Mouse (Mus musculus) embryonic facial prominence, embryonic 11.5 days (tissue): ENCODE measurements around the gene Hist1h1b. TPM values are rescaled to one million over a fixed set of nuclear protein-coding genes. Genes with fewer than 3 reads are reported as not detected.
"Not testable (repeated sequence)": the region's sequence is repeated elsewhere in the genome, so short reads cannot be mapped to it uniquely, and the experiment has no call there.

Experiments used
- ATAC-seq: fragments of 200-750 bp; cut with Nextera tagmentation; replicated peaks from 2 replicates; pipeline ENCODE4 v1.8.0; 2017; ENCODE audit warnings: low read depth; ENCODE audit not compliant: insufficient number of reproducible peaks, low FRiP score, low TSS enrichment
- DNase-seq: peaks from one replicate; pipeline ENCODE4 v3.0.0-alpha.2; 2015; ENCODE audit warnings: low spot score
- H3K27ac ChIP-seq: fragments of 300-500 bp; sonication (generic); replicated peaks from 2 replicates; pipeline ENCODE4 v1.5.1; 2014; ENCODE audit warnings: mild to moderate bottlenecking, low read depth, low read length, control low read depth
- H3K27me3 ChIP-seq: fragments of 300-500 bp; sonication (generic); 2 replicates; pipeline ENCODE4 v1.6.1; 2014; ENCODE audit warnings: mild to moderate bottlenecking, low read length, moderate library complexity, mixed read lengths; ENCODE audit not compliant: control insufficient read depth, insufficient read depth
- H3K36me3 ChIP-seq: fragments of 300-500 bp; sonication (generic); replicated peaks from 2 replicates; pipeline ENCODE4 v1.6.1; 2014; ENCODE audit warnings: low read depth, mild to moderate bottlenecking, low read length, moderate library complexity, mixed read lengths; ENCODE audit not compliant: control insufficient read depth, insufficient read depth
- H3K4me1 ChIP-seq: fragments of 300-500 bp; sonication (generic); 2 replicates; pipeline ENCODE4 v1.6.1; 2014; ENCODE audit warnings: low read length, mixed read lengths; ENCODE audit not compliant: control insufficient read depth, insufficient read depth
- H3K4me2 ChIP-seq: fragments of 300-500 bp; sonication (generic); 2 replicates; pipeline ENCODE4 v1.6.1; 2014; ENCODE audit warnings: low read depth, mild to moderate bottlenecking, control low read depth, low read length, moderate library complexity
- H3K4me3 ChIP-seq: fragments of 300-500 bp; sonication (generic); 2 replicates; pipeline ENCODE4 v1.5.1; 2014; ENCODE audit warnings: low read depth, low read length, control low read depth
- H3K9ac ChIP-seq: fragments of 300-500 bp; sonication (generic); replicated peaks from 2 replicates; pipeline ENCODE4 v1.6.1; 2014; ENCODE audit warnings: mild to moderate bottlenecking, control low read depth, low read length
- H3K9me3 ChIP-seq: fragments of 300-500 bp; sonication (generic); replicated peaks from 2 replicates; pipeline ENCODE4 v1.6.1; 2016; ENCODE audit warnings: mild to moderate bottlenecking, low read length, inconsistent platforms, mixed read lengths; ENCODE audit not compliant: control insufficient read depth
- WGBS: fragments of 180-500 bp; shearing (Covaris S2); extraction: QIAGEN DNeasy Blood & Tissue Kit; methylation state at CpG from one replicate; pipeline ENCODE4 v1.1.7; 2014; 5-methylcytosine and 5-hydroxymethylcytosine counted together
- polyA plus RNA-seq: library from polyadenylated mRNA; unstranded; fragments of >200 nt; fragmentation: Nextera tagmentation; extraction: Ambion mirVana; gene quantifications from 2 replicates; pipeline ENCODE4 v1.2.1, GENCODE M21; 2014

Gene Hist1h1b
- polyA plus RNA-seq, 1 experiment from 2014 or later: 23.6 TPM

DNA sequence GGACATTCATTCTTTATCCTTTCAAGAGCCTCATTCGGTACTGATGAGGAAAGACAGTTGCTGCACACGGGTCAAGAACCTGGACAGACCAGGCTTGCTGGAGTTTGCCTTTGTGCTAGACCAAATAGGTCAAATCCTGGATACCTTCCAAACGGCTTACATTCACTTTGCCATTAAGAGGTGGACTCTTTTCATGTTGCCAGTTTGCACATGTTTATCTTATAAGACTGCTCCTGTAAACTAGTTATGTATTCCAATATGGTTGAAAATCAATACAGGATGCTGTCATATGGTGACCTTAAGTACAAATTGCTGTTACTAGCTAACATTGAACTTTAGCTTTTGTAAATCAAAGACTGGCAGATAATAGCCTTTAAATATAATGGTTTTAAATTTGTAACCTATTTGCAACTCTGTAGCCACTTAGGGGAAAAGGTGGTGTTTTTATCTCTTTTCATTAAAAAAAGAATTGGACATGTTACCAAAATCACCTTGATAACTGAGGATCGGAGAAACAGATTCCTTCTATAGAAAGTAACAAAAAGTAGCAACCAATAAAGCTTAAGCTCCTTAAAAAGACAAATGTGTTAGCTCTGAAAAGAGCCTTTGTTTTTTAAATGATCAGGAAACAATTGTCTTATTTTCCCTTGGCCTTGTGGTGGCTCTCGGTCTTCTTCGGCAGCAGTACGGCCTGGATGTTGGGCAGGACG, 5.9 kb upstream of the Hist1h1b start:
- DNase-seq (peak; percentile 70), ATAC-seq (no peak)
- Histone ChIP-seq H3K4me2 (peak overlapping the region; percentile 47), H3K27me3 (no peaks in the 10 kb centered on the region), H3K4me3 (peak overlapping the region; percentile 36), H3K36me3 (no peaks in the 10 kb centered on the region), H3K27ac (peak overlapping the region; percentile 86), H3K4me1 (no peaks in the 10 kb centered on the region), H3K9me3 (no peaks in the 10 kb centered on the region), H3K9ac (peak overlapping the region; percentile 62)
- 5% methylated on average over 8 of the region's 8 CpGs for WGBS

DNA sequence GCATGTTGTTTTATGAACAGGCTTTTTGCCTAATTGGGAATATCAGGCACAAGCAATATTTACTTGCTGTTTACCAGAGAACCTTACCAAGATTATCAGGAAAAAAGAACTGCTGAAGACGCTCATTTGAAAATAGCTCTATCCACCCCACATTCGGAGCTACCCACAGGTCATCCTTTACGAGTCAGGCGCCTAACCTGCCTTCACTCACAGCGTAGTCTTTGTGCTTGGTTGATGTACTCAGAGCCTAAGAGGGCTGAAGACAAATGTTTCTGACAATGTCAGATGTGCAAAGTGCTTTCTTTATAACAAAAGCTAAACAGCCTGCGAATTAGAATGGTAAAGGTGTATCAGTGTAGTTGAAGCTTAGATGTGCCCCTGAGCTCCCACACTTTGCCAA, 3.9 kb upstream of the Hist1h1b start:
- no peak for ATAC-seq
- DNase-seq: peak; percentile 32
- Histone ChIP-seq H3K36me3 (no peaks in the 10 kb centered on the region), H3K9me3 (no peaks in the 10 kb centered on the region), H3K4me3 (no peak overlapping the region), H3K4me2 (no peak overlapping the region; the same call in 1 of the 2 replicates), H3K27me3 (no peaks in the 10 kb centered on the region), H3K27ac (peak overlapping the region; percentile 88), H3K4me1 (no peaks in the 10 kb centered on the region), H3K9ac (peak overlapping the region; percentile 60)
- 30% methylated on average over 6 of the region's 6 CpGs for WGBS

DNA sequence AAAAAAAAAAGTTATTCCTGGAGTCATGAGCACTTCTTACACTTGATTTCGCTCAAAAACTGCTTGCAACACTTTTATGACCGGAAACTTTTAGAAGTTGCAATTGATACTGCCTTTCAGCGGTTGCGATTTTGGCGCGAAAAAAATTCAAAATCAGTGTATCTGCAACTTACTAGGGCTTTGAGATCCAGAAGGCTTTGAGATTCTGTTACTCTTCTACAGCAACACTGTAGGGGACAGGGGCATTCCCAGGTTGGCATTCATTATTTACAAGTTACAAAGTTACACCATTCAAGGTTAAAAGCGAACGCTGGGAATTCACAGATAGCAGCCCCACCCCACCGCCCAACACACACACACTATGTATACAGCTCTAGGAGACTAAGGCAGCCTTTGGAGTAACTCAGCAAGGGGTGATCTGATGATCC, 3.3 kb upstream of the Hist1h1b start:
- Histone ChIP-seq H3K36me3 (no peaks in the 10 kb centered on the region), H3K4me2 (peak overlapping the region; percentile 42), H3K4me1 (no peaks in the 10 kb centered on the region), H3K27me3 (no peaks in the 10 kb centered on the region), H3K9ac (peak overlapping the region; percentile 60), H3K9me3 (no peaks in the 10 kb centered on the region), H3K27ac (peak overlapping the region; percentile 88), H3K4me3 (peak overlapping the region; percentile 25)
- DNase-seq (peak; percentile 78), ATAC-seq (no peak)
- 2% methylated on average over 9 of the region's 9 CpGs for WGBS

DNA sequence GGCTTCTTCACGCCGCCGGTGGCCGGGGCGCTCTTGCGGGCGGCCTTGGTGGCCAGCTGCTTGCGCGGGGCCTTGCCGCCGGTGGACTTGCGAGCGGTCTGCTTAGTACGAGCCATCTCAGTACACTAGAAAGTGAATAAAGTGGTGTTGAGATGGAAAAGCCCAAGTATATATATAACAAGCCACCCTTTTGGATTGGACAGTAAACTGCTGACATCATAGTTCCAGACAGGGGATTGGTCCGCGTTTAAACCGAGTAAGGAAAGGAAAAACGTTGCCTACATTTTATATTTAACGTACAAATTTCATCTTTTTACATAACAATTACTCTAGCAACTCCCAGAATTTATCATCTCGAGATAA, 2.8 kb upstream of the Hist1h1b start, which contains the start of gene Hist1h3i:
Gene Hist1h3i (minus strand): TSS at position 116 of the 363 bp plus-strand sequence.
- Histone ChIP-seq H3K9me3 (no peaks in the 10 kb centered on the region), H3K27ac (peak within 1 kb of the TSS; percentile 90), H3K9ac (peak within 1 kb of the TSS; percentile 69), H3K4me1 (no peaks in the 10 kb centered on the region), H3K36me3 (no peaks in the 10 kb centered on the region), H3K4me2 (peak within 1 kb of the TSS; percentile 47), H3K4me3 (peak within 1 kb of the TSS; percentile 41), H3K27me3 (no peaks in the 10 kb centered on the region)
- ATAC-seq: peak; percentile 68
- under 1% methylated on average over 13 of the region's 20 CpGs for WGBS
- DNase-seq: peak; percentile 94

DNA sequence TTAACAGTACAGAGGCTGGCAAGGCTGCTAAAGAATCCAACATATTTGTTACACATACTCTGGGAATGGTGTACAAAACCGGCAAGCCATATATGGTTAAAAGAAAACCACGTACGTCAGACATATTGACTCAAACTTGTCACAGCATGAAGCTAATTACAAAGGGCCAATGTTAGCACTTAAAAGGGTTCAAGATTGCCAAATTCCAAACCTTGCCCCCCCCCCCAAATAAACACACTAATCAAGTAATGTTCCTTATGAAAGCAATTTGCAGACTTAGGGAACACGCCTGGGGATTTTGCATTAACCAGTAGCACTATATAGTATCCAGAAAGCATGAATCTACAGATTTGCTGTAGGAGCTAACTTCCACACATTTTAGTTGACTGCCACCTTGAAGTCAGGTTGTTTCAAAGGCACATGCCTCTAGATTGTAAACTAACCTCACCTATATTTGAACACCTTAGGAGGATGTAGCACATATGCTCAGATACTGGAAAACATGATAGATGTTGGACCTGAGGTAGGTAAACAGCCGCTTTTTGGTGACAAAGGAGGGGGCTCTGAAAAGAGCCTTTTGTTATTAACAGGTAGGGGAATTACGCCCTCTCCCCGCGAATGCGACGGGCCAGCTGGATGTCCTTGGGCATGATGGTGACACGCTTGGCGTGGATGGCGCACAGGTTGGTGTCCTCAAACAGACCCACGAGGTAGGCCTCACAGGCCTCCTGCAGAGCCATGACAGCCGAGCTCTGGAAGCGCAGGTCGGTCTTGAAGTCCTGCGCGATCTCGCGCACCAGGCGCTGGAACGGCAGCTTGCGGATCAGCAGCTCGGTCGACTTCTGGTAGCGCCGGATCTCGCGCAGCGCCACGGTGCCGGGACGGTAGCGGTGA, 2.2 kb upstream of the Hist1h1b start:
- H3K9me3 ChIP-seq, ATAC-seq, H3K36me3 ChIP-seq, H3K27me3 ChIP-seq, H3K4me1 ChIP-seq: not testable (repeated sequence)
- peak overlapping the region; percentile 47 for H3K4me2 ChIP-seq
- peak overlapping the region; percentile 90 for H3K27ac ChIP-seq
- peak overlapping the region; percentile 69 for H3K9ac ChIP-seq
- DNase-seq: peak; percentile 76
- H3K4me3 ChIP-seq: peak overlapping the region; percentile 41
- WGBS: under 1% methylated on average over 14 of the region's 35 CpGs

DNA sequence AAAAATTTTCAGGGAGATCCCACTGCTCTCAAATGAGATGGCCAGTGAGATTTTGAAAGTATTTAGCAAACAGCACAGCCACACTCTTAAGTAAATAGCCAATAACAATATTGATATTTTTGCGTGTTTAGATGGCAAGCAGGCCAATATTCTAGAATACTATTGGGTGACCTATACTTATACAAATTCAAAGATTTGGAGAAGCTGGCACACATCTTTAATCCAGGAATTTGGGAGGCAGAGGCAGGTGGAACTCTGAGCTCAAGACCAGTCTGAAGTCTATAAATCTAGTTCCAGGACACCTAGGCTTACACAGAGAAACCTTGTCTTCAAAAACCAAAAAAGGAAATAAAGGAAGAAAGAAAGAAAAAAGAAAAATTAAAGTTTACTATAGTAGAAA, 1.2 kb upstream of the Hist1h1b start:
- no peak overlapping the region for H3K4me3 ChIP-seq
- no peak for ATAC-seq

DNA sequence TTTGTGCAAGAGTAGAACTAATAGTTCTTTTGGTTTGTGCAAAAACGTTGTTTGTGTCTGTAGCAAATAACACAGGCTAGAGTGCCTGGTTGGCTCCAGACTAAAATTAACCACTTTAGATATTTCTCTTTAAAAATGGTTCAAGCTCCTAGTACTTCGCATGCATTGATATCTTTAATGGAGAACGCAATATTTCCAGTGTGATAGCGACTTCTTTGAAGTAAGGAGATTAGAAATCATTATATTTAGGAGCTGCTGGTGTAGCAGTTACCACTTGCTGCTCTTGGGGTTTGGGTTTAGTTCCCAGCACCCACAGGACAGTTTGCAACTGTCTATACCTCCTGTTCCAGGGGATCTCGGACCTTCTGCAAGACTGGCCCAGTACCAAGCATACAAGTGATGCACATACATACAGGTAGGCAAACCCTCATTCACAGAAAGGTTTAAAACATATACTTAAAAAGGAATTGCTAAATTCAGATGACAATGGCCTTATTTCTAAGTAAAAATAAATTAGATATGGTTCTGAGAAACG, 663 bp upstream of the Hist1h1b start:
- DNase-seq: no peak
- no peaks in the 10 kb centered on the region for H3K36me3 ChIP-seq
- H3K4me1 ChIP-seq: no peaks in the 10 kb centered on the region
- peak overlapping the region; percentile 88; the same call in 1 of the 2 replicates for H3K4me2 ChIP-seq
- H3K27ac ChIP-seq: peak overlapping the region; percentile 99
- ATAC-seq: no peak
- H3K27me3 ChIP-seq: no peaks in the 10 kb centered on the region
- no peaks in the 10 kb centered on the region for H3K9me3 ChIP-seq
- 44% methylated on average over 6 of the region's 6 CpGs for WGBS
- H3K9ac ChIP-seq: peak overlapping the region; percentile 96
- 0 out of 2 replicates have a peak overlapping the region, but pooled peaks have one; percentile 4 for H3K4me3 ChIP-seq

More for the DNA sequence above, 1.2 kb upstream of the Hist1h1b start:
- no peak for DNase-seq
- H3K4me1 ChIP-seq: no peaks in the 10 kb centered on the region
- H3K9me3 ChIP-seq: no peaks in the 10 kb centered on the region
- H3K4me2 ChIP-seq: no peak overlapping the region
- no peak overlapping the region for H3K9ac ChIP-seq
- H3K27me3 ChIP-seq: no peaks in the 10 kb centered on the region
- H3K36me3 ChIP-seq: no peaks in the 10 kb centered on the region
- H3K27ac ChIP-seq: no peak overlapping the region
- WGBS: 90% methylated on average over 1 of the region's 1 CpGs
